Mouse (Mus musculus) C2C12 (cell line): ENCODE measurements around the gene Csf2rb2.

Source experiments
- CEBPB ChIP-seq: IDR thresholded peaks from one replicate; pipeline ENCODE4 v1.6.1; 2011; ENCODE audit warnings: low read depth, mild to moderate bottlenecking, control low read depth, moderate library complexity
- CTCF ChIP-seq: IDR thresholded peaks from one replicate; pipeline ENCODE4 v1.5.1; 2011; ENCODE audit not compliant: control insufficient read depth, insufficient read depth, insufficient read length
- MYOD1 ChIP-seq: IDR thresholded peaks from one replicate; pipeline ENCODE4 v1.6.1; 2011; ENCODE audit warnings: low read depth; ENCODE audit not compliant: control insufficient read depth, insufficient read length
- MYOG ChIP-seq: IDR thresholded peaks from one replicate; pipeline ENCODE4 v1.6.1; 2011; ENCODE audit not compliant: control insufficient read depth, insufficient read length; ENCODE audit errors: extremely low read depth
- USF1 ChIP-seq: IDR thresholded peaks from one replicate; pipeline ENCODE4 v1.6.1; 2011; ENCODE audit warnings: low read depth, mild to moderate bottlenecking, control low read depth, moderate library complexity

GRCm38 (mm10) chr15:78263286-78263685 is 42.2 kb downstream of the Csf2rb2 start:
- TF ChIP-seq CTCF, result no peak
- TF ChIP-seq MYOD1, result no peak
- no peak for TF ChIP-seq USF1
- no peak for TF ChIP-seq MYOG
- no peak for TF ChIP-seq CEBPB
